Mouse (Mus musculus): Measurements from ENCODE around the gene Tmem235.
A peak's percentile ranks its signal among the peaks of the same experiment; 100 is the strongest.
"Not testable (repeated sequence)": the region's sequence is repeated elsewhere in the genome, so short reads cannot be mapped to it uniquely, and the experiment has no call there.

Tmem235 gene

GRCm38 (mm10) chr11:117860601-117861000 is at the start of gene Tmem235:
Gene Tmem235, plus strand, starts transcription at chr11:117860752.
- no peak for DNase-seq

DNA sequence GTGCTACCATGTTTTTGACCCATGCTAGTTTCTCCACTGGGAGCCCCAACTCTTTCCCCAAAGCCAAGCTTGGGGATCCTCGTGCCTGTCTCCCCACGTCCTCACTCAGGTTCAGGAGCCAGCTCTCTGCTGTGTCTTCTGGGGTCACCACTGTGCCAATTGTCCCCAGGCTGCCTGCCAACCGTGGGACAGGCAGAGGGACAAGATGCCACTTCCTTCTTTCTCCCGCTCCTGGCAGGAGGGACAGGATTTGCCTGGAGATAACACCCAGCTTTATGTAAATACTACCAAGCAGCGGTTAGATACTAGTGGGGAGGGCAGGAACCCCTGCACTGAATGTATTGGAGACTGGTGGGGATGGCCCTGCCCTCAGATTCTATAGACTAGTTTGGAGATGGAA is 46.7 kb upstream of the Tmem235 start:
- DNase-seq: peak; percentile 30

- DNase-seq: no peak
Observed at GRCm38 (mm10) chr11:117814704-117815366, 45.7 kb upstream of the Tmem235 start.

DNA sequence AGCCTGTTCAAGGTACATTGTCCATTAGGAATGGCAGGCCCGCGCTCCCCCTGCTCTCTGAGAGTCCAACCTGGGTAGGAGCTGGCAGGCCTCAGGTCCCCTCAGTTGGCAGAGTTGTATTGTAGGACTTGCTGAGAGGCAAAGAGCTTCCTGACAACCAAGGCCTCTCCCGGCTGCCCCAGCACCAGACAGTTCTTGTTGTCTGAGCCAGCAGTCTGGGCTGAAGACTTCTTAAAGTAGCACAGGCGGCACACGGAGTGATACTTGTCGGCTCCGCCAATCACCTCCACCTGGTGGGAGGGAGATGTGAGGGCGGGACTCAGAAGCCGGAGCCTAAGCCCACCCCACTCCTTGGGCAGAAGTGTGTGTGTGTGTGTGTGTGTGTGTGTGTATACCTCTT is 44.7 kb upstream of the Tmem235 start:
- DNase-seq: not testable (repeated sequence)

DNA sequence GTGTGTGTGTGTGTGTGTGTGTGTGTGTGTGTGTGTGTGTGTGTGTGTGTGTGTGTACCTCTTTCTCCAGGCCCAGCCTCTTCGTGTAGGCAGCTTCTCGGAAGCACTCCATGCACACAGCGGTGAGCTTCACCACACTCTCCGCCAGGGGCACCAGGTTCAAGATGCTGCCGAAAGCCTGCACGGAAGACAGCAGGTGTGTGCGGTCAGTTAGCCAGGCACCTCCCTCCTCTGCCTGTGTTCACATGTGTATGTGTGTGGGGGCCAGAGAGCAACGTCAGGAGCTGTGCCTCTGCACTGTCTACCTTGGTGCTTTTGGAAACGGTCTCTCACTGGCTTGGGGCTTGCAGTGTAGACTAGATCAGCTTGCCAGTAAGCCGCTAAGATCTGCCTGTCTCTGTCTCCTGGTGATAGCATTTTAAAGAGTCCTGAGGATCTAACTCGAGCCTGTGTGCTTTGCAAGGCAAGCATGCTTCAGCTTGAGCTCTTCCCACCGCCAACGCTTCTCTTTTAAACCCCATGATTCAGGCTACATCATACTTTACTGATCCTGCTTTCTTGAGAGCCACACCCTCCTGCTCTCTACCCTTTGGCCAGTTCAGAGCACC is 44.1 kb upstream of the Tmem235 start:
- DNase-seq: no peak

DNA sequence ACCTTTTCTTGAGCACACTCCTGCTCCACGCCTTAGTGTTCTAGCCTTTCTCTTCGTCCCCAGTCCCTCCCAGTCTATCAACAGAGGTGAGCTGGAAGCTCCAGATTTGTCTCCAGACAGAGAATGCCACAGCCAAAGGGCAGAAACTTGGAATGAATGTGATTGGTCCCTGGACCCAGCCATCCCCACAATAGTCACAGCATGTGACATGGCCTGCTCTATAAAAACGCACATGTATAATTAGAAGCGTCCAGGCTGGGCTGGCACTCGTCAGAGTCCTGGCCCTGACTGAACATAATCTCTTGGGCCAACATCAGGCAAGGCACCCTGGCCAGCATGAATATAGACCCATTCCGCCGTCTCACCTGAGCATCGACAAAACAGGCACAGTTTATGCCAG is 41.5 kb upstream of the Tmem235 start:
- no peak for DNase-seq

GRCm38 (mm10) chr11:117820173-117820572 is 40.4 kb upstream of the Tmem235 start:
- no peak for DNase-seq

GRCm38 (mm10) chr11:117821868-117822267 is 38.7 kb upstream of the Tmem235 start:
- no peak for DNase-seq

- peak; percentile 63 for DNase-seq
Observed at GRCm38 (mm10) chr11:117822728-117823241, 37.8 kb upstream of the Tmem235 start.

- no peak for DNase-seq
Observed at GRCm38 (mm10) chr11:117823411-117823810, 37.1 kb upstream of the Tmem235 start.

GRCm38 (mm10) chr11:117824060-117824969 is 36.2 kb upstream of the Tmem235 start:
- DNase-seq: peak; percentile 86

GRCm38 (mm10) chr11:117825333-117826101 is 35.0 kb upstream of the Tmem235 start, which contains the start of the genes Afmid and Tk1:
Gene Afmid, plus strand, starts transcription at chr11:117825924.
Gene Tk1, minus strand, starts transcription at chr11:117826092.
- peak; percentile 73 for DNase-seq

DNA sequence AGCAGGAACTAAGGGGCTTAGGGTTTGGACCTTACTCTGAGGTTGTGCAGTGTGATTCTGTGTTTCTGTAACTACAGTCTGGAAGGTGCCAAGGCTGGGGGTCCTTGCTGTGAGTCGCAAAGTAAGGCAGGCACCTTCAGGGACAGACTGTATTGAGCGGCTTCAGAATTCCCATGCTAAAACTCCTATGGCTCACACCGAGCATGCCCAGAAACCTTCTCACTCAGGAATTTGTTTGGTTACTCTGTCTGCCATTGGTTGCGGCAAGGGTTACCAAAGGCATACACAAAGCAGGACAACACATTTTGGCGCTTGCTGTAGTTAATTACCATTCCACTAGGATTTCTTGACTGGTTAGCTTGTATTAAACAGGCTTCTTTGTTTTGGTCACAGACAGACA is 34.4 kb upstream of the Tmem235 start:
- no peak for DNase-seq

DNA sequence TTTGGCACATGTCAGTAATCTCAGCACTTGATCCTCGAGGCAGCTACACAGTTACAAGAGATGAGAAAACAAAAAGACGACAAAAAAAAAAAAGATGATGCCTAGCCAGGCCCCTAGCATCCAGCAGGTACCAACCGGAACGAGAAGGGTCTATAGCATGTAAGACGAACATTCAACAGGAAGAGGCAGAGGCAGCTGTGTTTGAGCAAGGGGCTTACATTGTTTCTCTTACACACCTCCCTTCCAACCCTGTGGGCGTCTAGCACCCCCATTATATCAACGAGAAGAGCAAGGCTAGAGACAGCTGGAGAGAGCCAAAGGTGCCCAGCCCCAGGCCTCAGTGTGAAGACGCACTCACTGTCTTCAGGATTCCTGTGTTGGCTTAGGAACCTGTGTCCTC is 33.6 kb upstream of the Tmem235 start:
- no peak for DNase-seq

DNA sequence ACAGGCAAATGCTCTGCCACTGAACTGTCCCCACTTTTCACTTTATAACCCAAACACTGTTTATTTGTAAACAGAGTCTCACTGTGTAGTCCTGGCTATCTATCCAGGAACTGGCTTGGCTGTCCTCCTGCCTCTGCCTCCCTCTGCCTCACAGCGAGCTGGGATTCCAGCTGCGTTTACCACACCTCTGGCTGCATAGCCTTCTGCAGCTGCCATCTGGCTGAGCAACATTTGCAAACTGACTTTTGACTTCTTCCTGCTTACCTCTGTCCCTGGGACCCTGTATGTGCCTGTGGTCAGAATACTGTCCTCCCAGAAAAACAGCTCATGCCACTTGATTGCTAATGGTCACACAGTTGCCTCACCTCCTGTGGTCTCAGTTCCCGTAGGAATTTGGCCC is 33.2 kb upstream of the Tmem235 start:
- no peak for DNase-seq

GRCm38 (mm10) chr11:117828149-117828887 is 32.2 kb upstream of the Tmem235 start:
- peak; percentile 65 for DNase-seq

GRCm38 (mm10) chr11:117828888-117829604 is 31.5 kb upstream of the Tmem235 start:
- peak; percentile 37 for DNase-seq

DNA sequence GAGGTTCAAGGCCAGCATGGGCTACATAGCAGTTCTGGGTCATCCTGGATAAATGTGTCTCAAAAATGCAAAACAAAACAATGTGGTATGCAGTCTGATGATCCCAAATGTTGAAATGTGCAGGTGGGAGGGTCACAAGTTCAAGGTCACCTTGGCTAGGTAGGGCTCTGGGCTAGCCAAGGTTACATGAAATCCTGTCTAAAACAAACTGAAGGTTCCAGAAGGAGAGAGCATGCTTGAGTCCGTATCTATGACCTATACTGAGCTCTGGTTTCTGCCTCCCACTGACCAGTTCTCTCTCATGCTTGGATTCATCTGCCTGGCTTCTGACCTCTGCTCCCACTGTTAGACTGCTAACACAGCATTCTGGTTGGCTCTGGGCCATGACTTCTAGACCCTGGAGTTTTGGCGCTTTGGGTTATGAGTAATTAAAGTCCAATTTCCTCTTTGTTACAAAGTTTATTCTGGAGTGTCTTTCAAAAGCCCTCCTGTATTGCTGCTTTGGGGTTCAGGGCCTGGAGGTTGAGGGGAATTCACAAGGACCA is 30.8 kb upstream of the Tmem235 start:
- DNase-seq: peak; percentile 37

DNA sequence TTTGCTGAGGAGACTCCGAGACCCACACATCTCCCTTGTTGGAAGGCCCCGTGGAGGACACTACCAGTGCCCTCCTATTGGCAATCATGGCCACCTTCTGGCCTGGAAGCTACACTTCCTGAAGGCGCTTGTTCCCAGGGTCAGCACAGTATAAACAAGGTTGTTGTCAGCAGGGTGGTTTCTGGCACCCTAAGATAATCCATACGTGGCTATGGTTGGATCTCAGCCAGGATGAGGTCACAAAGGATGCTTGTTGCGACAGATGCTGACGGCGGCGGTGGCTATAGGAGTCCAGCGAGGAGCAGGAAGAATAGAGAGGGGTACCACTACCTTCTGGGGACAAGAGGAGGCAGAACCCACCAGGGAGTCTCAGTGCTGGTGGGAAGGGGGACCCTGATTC is 30.2 kb upstream of the Tmem235 start:
- DNase-seq: peak; percentile 36

DNA sequence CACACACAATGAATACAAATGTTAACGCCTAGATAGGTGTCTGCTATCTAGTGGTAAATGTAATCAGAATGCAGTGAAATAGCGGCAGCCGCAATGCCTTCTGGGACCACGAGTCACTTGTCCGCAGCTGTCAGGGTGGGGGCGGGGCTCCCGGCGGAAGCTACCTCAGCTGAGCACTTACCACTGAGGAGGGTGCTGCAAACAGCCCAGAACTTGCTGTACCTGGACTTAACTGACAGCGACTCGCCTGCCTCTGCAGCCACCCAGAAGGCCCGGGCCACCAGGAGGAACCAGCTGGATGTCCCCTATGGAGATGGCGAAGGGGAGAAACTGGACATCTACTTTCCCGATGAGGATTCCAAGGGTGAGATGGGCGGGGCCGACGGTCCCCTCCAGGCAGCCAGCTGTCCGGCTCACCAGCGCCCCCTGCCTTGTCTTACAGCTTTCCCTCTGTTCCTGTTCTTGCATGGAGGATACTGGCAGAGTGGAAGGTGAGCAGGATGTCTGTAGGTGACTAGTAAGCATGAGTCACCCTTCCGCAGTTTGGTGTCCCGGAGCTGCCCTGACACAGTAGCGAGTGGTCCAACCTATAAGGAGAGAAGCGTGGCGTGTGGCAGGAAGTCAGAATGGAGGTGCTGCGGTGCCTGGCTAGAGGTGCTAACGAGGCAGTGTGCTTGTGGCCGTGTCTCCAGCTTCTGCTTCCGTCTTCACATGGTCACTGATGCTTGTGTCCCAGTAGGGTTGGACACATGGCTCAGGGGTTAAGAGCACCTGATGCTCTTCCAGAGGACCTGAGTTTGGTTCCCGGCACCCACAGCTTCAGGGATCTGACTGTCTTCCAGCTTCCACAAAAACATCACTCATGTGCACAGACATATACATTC is 28.2 kb upstream of the Tmem235 start:
- peak; percentile 86 for DNase-seq
